Mouse (Mus musculus) midbrain, embryonic 15.5 days (tissue): ENCODE results near the gene Poc5. TPM values are rescaled to one million over a fixed set of nuclear protein-coding genes. Genes with fewer than 3 reads are reported as not detected.
A peak's percentile ranks its signal among the peaks of the same experiment; 100 is the strongest.

Source experiments
- ATAC-seq: fragments of 200-750 bp; cut with Nextera tagmentation; replicated peaks from 2 replicates; pipeline ENCODE4 v1.8.0; 2017; ENCODE audit warnings: moderate TSS enrichment
- H3K27ac ChIP-seq: fragments of 300-500 bp; sonication (generic); 2 replicates; pipeline ENCODE4 v1.5.1; 2015; ENCODE audit warnings: mild to moderate bottlenecking, inconsistent platforms
- H3K27me3 ChIP-seq: fragments of 300-500 bp; sonication (generic); replicated peaks from 2 replicates; pipeline ENCODE4 v1.6.1; 2015; ENCODE audit warnings: inconsistent platforms
- H3K36me3 ChIP-seq: fragments of 300-500 bp; sonication (generic); replicated peaks from 2 replicates; pipeline ENCODE4 v1.6.1; 2015; ENCODE audit warnings: inconsistent platforms
- H3K4me1 ChIP-seq: fragments of 300-500 bp; sonication (generic); 2 replicates; pipeline ENCODE4 v1.6.1; 2015; ENCODE audit warnings: inconsistent platforms
- H3K4me2 ChIP-seq: fragments of 300-500 bp; sonication (generic); 2 replicates; pipeline ENCODE4 v1.6.1; 2015; ENCODE audit warnings: inconsistent platforms, mild to moderate bottlenecking, moderate library complexity
- H3K4me3 ChIP-seq: fragments of 300-500 bp; sonication (generic); 2 replicates; pipeline ENCODE4 v1.5.1; 2015; ENCODE audit warnings: mild to moderate bottlenecking, inconsistent platforms
- H3K9ac ChIP-seq: fragments of 300-500 bp; sonication (generic); 2 replicates; pipeline ENCODE4 v1.6.1; 2015; ENCODE audit warnings: mild to moderate bottlenecking, inconsistent platforms
- H3K9me3 ChIP-seq: fragments of 300-500 bp; sonication (generic); 2 replicates; pipeline ENCODE4 v1.6.1; 2016; ENCODE audit warnings: inconsistent platforms
- WGBS: fragments of 180-500 bp; shearing (Covaris S2); methylation state at CpG from one replicate; pipeline ENCODE4 v1.1.7; 2015; ENCODE audit warnings: mixed read lengths; 5-methylcytosine and 5-hydroxymethylcytosine counted together
- polyA plus RNA-seq: library from polyadenylated mRNA; unstranded; fragments of >200 nt; fragmentation: Nextera tagmentation; extraction: Ambion mirVana; gene quantifications from 2 replicates; pipeline ENCODE4 v1.2.1, GENCODE M21; 2015

The Poc5 gene
- 17.6 and 19.5 TPM in 2 replicates for polyA plus RNA-seq

DNA sequence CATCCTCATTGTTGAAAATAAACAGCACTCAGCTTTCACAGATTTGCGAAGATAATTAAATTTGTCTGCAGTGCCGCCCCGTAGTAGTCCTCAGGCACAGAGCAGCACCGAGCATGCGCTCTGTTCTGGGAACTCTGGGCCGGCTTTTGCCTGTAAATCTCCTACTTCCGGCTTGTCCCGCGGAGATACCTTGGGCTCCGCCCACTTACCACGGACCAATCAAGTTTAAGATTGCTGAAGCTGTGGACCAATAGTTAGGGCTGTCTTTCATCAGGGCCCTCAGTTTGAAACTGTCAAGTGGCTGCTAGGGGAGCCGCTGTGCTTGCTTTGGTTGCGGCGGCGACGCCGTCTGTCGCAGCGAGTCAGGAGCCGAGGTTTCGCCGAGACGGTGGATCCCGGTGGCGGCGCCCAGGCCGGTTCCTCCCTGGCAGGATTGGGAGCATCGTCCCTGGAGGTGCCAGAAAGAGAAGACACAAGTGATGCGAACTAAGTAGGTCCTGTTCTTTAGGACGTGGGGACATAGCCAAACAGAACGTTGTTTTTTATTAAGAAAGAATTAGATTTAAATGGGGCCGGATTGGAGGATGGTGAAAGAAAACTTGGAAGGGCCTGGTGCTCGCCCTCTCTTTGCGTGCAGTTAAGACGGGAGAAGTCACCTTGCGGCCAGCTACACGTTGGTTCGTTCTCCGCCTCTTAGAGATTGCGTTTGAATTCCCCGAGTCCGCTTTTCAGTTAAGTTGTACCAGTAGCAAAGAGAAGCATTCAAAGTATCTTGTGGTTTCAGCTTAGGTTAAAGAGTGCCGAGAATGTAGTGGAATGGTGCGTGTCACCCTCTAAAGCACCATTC lies at the start of gene Poc5:
Gene Poc5 (plus strand): TSS at position 253 of the 847 bp plus-strand sequence.
- WGBS = under 1% methylated on average over 44 of the region's 44 CpGs

GRCm38 (mm10) chr13:96341461-96341860 lies 46.6 kb upstream of the Poc5 start:
- Histone ChIP-seq H3K27me3 (no peaks in the 10 kb centered on the region), H3K4me3 (no peak overlapping the region), H3K36me3 (no peaks in the 10 kb centered on the region), H3K4me1 (no peaks in the 10 kb centered on the region), H3K9me3 (no peaks in the 10 kb centered on the region), H3K27ac (no peak overlapping the region), H3K9ac (no peak overlapping the region), H3K4me2 (no peak overlapping the region)
- ATAC-seq = no peak
- WGBS = 73% methylated on average over 3 of the region's 3 CpGs

More for the DNA sequence above, at the start of gene Poc5:
- H3K4me3 ChIP-seq = peak within 1 kb of the TSS; percentile 75
- H3K36me3 ChIP-seq = peaks cover 22% of the 10 kb centered on the region
- peak within 1 kb of the TSS; percentile 66 for H3K9ac ChIP-seq
- H3K27ac ChIP-seq = peak within 1 kb of the TSS; percentile 72
- peak; percentile 100 for ATAC-seq
- H3K4me2 ChIP-seq = peak within 1 kb of the TSS; percentile 63
- H3K9me3 ChIP-seq = no peaks in the 10 kb centered on the region
- H3K27me3 ChIP-seq = no peaks in the 10 kb centered on the region
- H3K4me1 ChIP-seq = peaks cover 13% of the 10 kb centered on the region

GRCm38 (mm10) chr13:96344778-96345177 lies 43.3 kb upstream of the Poc5 start:
- H3K27ac ChIP-seq = no peak overlapping the region
- no peaks in the 10 kb centered on the region for H3K36me3 ChIP-seq
- H3K4me2 ChIP-seq = no peak overlapping the region
- 89% methylated on average over 6 of the region's 6 CpGs for WGBS
- H3K4me3 ChIP-seq = no peak overlapping the region
- no peak for ATAC-seq
- no peaks in the 10 kb centered on the region for H3K9me3 ChIP-seq
- no peaks in the 10 kb centered on the region for H3K27me3 ChIP-seq
- no peaks in the 10 kb centered on the region for H3K4me1 ChIP-seq
- H3K9ac ChIP-seq = no peak overlapping the region

GRCm38 (mm10) chr13:96346581-96346980 lies 41.5 kb upstream of the Poc5 start:
- Histone ChIP-seq H3K36me3 (no peaks in the 10 kb centered on the region), H3K9ac (no peak overlapping the region), H3K4me3 (no peak overlapping the region), H3K27ac (no peak overlapping the region), H3K4me2 (no peak overlapping the region), H3K9me3 (no peaks in the 10 kb centered on the region), H3K4me1 (peaks cover 6% of the 10 kb centered on the region; the same call in 1 of the 2 replicates), H3K27me3 (no peaks in the 10 kb centered on the region)
- no peak for ATAC-seq
- 48% methylated on average over 3 of the region's 3 CpGs for WGBS

- H3K27ac ChIP-seq = peak overlapping the region; percentile 74
- ATAC-seq = no peak; the same call in 1 of the 2 replicates
- no peaks in the 10 kb centered on the region for H3K9me3 ChIP-seq
- WGBS = 74% methylated on average over 6 of the region's 6 CpGs
- no peak overlapping the region for H3K4me2 ChIP-seq
- no peaks in the 10 kb centered on the region for H3K27me3 ChIP-seq
- peaks cover 10% of the 10 kb centered on the region; the same call in 1 of the 2 replicates for H3K4me1 ChIP-seq
- no peak overlapping the region for H3K9ac ChIP-seq
- H3K36me3 ChIP-seq = no peaks in the 10 kb centered on the region
- H3K4me3 ChIP-seq = no peak overlapping the region
Observed at GRCm38 (mm10) chr13:96350207-96350606, 37.9 kb upstream of the Poc5 start.

- peak overlapping the region; percentile 74 for H3K27ac ChIP-seq
- no peaks in the 10 kb centered on the region for H3K36me3 ChIP-seq
- peaks cover 10% of the 10 kb centered on the region; the same call in 1 of the 2 replicates for H3K4me1 ChIP-seq
- ATAC-seq = peak; percentile 76
- 61% methylated on average over 12 of the region's 12 CpGs for WGBS
- H3K9ac ChIP-seq = no peak overlapping the region
- H3K27me3 ChIP-seq = no peaks in the 10 kb centered on the region
- H3K4me3 ChIP-seq = no peak overlapping the region
- no peaks in the 10 kb centered on the region for H3K9me3 ChIP-seq
- H3K4me2 ChIP-seq = peak overlapping the region; percentile 28; the same call in 1 of the 2 replicates
Observed at GRCm38 (mm10) chr13:96351264-96351663, 36.8 kb upstream of the Poc5 start.

GRCm38 (mm10) chr13:96375519-96375918 lies 12.6 kb upstream of the Poc5 start:
- H3K36me3 ChIP-seq = no peaks in the 10 kb centered on the region
- no peaks in the 10 kb centered on the region for H3K9me3 ChIP-seq
- H3K4me1 ChIP-seq = no peaks in the 10 kb centered on the region
- H3K4me2 ChIP-seq = no peak overlapping the region
- H3K27ac ChIP-seq = no peak overlapping the region
- H3K4me3 ChIP-seq = no peak overlapping the region
- no peak overlapping the region for H3K9ac ChIP-seq
- H3K27me3 ChIP-seq = no peaks in the 10 kb centered on the region
- WGBS = 8% methylated on average over 2 of the region's 2 CpGs
- no peak for ATAC-seq

DNA sequence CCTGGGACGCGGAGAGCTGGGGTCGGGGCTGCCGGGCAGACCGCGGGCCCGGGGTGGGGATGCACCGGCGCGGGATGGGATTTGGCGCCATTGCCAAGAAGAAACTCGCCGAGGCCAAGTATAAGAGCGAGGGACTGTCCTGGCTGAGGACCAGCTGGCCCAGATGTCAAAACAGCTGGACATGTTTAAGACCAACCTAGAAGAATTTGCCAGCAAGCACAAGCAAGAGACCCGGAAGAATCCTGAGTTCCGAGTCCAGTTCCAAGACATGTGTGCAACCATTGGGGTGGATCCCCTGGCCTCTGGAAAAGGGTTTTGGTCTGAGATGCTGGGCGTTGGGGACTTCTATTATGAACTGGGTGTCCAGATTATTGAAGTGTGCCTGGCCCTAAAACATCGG lies 11.2 kb upstream of the Poc5 start:
- Histone ChIP-seq H3K27ac (no peak overlapping the region), H3K9me3 (no peaks in the 10 kb centered on the region), H3K36me3 (no peaks in the 10 kb centered on the region), H3K27me3 (no peaks in the 10 kb centered on the region), H3K9ac (no peak overlapping the region), H3K4me2 (no peak overlapping the region), H3K4me3 (no peak overlapping the region), H3K4me1 (no peaks in the 10 kb centered on the region)
- 93% methylated on average over 18 of the region's 18 CpGs for WGBS
- no peak for ATAC-seq

- Histone ChIP-seq H3K4me1 (no peaks in the 10 kb centered on the region), H3K27me3 (no peaks in the 10 kb centered on the region), H3K4me3 (no peak overlapping the region), H3K36me3 (no peaks in the 10 kb centered on the region), H3K27ac (no peak overlapping the region), H3K9me3 (no peaks in the 10 kb centered on the region), H3K4me2 (no peak overlapping the region), H3K9ac (no peak overlapping the region)
- 80% methylated on average over 4 of the region's 4 CpGs for WGBS
- no peak for ATAC-seq
Observed at GRCm38 (mm10) chr13:96377883-96378282, 10.2 kb upstream of the Poc5 start.

DNA sequence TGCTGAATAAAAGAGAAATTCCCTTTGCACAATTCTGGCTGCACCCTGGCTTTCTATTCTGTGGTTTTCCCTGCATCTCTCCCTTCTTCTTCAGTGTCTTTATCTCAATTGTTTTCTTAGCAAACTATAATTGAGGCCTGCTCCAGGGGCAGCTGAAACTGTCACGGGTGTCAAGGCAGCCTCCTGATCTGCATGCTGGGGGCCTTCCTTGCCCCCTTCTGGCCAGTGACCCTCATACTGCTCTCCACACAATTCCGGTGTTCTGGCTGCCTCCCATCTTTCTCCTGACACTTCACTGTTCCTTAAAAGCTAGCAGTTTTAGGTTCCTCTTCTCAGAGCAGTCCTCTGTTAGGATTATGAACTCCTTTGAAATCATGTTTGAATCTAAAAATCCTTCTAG lies 1.2 kb downstream of the Poc5 start:
- WGBS = 17% methylated on average over 2 of the region's 2 CpGs
- ATAC-seq = no peak

DNA sequence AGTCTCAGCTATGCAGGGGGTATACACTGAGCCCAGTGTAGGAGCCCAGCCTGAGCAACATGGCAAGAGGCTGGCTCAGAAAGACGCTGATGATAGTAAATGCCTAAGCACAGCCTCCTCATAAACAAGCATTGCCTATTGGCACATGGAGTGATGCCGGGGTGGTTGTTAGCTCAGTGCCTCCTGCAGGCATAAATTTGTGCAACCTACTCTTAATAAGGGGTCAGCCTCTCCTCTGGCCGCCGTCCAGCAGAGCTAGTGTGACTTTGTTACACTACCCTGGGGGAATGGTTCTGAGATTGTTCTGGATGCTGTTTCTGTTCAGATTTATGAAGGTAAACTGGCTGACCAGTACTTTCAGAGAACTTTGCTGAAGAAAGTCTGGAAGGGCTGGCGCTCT lies 13.2 kb downstream of the Poc5 start:
- Histone ChIP-seq H3K36me3 (peaks cover 65% of the 10 kb centered on the region), H3K4me3 (no peak overlapping the region), H3K27me3 (no peaks in the 10 kb centered on the region), H3K9ac (no peak overlapping the region), H3K4me2 (no peak overlapping the region), H3K4me1 (no peaks in the 10 kb centered on the region), H3K9me3 (no peaks in the 10 kb centered on the region), H3K27ac (no peak overlapping the region)
- 96% methylated on average over 5 of the region's 5 CpGs for WGBS
- ATAC-seq = no peak

More for the DNA sequence above, 1.2 kb downstream of the Poc5 start:
- peak overlapping the region; percentile 66; the same call in 1 of the 2 replicates for H3K9ac ChIP-seq
- H3K9me3 ChIP-seq = no peaks in the 10 kb centered on the region
- peaks cover 28% of the 10 kb centered on the region for H3K36me3 ChIP-seq
- H3K27ac ChIP-seq = no peak overlapping the region
- peak overlapping the region; percentile 63 for H3K4me2 ChIP-seq
- H3K4me3 ChIP-seq = peak overlapping the region; percentile 75
- H3K4me1 ChIP-seq = peaks cover 13% of the 10 kb centered on the region
- H3K27me3 ChIP-seq = no peaks in the 10 kb centered on the region

DNA sequence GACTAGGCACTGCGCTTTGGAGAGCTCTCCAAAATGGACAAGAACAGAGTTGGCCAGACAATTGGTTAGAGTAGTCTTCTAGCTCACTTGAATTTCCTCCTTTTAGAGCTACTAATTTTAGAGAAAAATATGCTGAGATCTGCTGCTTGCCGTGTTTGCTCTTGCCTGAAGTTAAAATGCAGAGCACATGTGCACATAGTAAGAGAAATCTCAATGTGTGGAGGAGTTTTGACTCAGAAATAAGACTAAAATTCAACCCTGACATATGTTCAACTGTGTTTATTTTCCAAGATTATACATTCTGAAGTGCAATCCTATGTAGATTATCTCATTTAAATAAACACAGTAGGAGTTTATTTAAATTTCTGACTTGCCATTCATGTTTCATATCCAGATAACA lies 17.4 kb downstream of the Poc5 start:
- no peaks in the 10 kb centered on the region for H3K9me3 ChIP-seq
- H3K27ac ChIP-seq = no peak overlapping the region
- no peak overlapping the region for H3K9ac ChIP-seq
- no peaks in the 10 kb centered on the region for H3K27me3 ChIP-seq
- no peak overlapping the region for H3K4me3 ChIP-seq
- H3K4me2 ChIP-seq = no peak overlapping the region
- peaks cover 38% of the 10 kb centered on the region for H3K36me3 ChIP-seq
- no peaks in the 10 kb centered on the region for H3K4me1 ChIP-seq
- ATAC-seq = no peak
- 96% methylated on average over 2 of the region's 2 CpGs for WGBS

- no peaks in the 10 kb centered on the region for H3K9me3 ChIP-seq
- H3K4me2 ChIP-seq = no peak overlapping the region
- H3K36me3 ChIP-seq = peaks cover 38% of the 10 kb centered on the region; the same call in 1 of the 2 replicates
- H3K9ac ChIP-seq = no peak overlapping the region
- 70% methylated on average over 4 of the region's 4 CpGs for WGBS
- H3K27ac ChIP-seq = no peak overlapping the region
- no peak overlapping the region for H3K4me3 ChIP-seq
- H3K4me1 ChIP-seq = no peaks in the 10 kb centered on the region
- peak; percentile 50; the same call in 1 of the 2 replicates for ATAC-seq
- no peaks in the 10 kb centered on the region for H3K27me3 ChIP-seq
Observed at GRCm38 (mm10) chr13:96407040-96407439, 18.9 kb downstream of the Poc5 start.
